Mouse (Mus musculus): ENCODE data around the gene Actg2.

Actg2 gene

GRCm38 (mm10) chr6:83479193-83479592 lies 56.9 kb downstream of the Actg2 start:
- DNase-seq (ENCODE audit: low read depth, low spot score): no peak

- DNase-seq (ENCODE audit: low read depth, low spot score): no peak
These were observed 57.4 kb downstream of the Actg2 start for GRCm38 (mm10) chr6:83478628-83479027.

GRCm38 (mm10) chr6:83478217-83478616 lies 57.8 kb downstream of the Actg2 start:
- DNase-seq (ENCODE audit: low read depth, low spot score): no peak

- no peak for DNase-seq (ENCODE audit: low read depth, low spot score)
These were observed 60.6 kb downstream of the Actg2 start for GRCm38 (mm10) chr6:83475431-83475830.

GRCm38 (mm10) chr6:83473240-83473639 lies 62.8 kb downstream of the Actg2 start:
- no peak for DNase-seq (ENCODE audit: low read depth, low spot score)

- no peak for DNase-seq (ENCODE audit: low read depth, low spot score)
These were observed 64.3 kb downstream of the Actg2 start for GRCm38 (mm10) chr6:83471739-83472138.

- no peak for DNase-seq (ENCODE audit: low read depth, low spot score)
These were observed 72.1 kb downstream of the Actg2 start for GRCm38 (mm10) chr6:83464011-83464410.

Data from brain, embryonic 18.5 days (tissue).